Mouse (Mus musculus) G1E-ER4 (cell line): ENCODE results near the gene Dcaf8. TPM values are rescaled to one million over a fixed set of nuclear protein-coding genes. Genes with fewer than 3 reads are reported as not detected.

Experiments used
- GATA1 ChIP-seq: IDR thresholded peaks from one replicate; pipeline ENCODE4 v1.8.0; 2012; ENCODE audit warnings: low read length, inconsistent platforms
- polyA plus RNA-seq: library from polyadenylated mRNA; stranded (reverse); fragments of >175 nt; gene quantifications from 2 replicates; pipeline ENCODE4 v1.2.3, GENCODE M21; 2012

Gene Dcaf8
- polyA plus RNA-seq, 1 experiment = 57.7 TPM

DNA sequence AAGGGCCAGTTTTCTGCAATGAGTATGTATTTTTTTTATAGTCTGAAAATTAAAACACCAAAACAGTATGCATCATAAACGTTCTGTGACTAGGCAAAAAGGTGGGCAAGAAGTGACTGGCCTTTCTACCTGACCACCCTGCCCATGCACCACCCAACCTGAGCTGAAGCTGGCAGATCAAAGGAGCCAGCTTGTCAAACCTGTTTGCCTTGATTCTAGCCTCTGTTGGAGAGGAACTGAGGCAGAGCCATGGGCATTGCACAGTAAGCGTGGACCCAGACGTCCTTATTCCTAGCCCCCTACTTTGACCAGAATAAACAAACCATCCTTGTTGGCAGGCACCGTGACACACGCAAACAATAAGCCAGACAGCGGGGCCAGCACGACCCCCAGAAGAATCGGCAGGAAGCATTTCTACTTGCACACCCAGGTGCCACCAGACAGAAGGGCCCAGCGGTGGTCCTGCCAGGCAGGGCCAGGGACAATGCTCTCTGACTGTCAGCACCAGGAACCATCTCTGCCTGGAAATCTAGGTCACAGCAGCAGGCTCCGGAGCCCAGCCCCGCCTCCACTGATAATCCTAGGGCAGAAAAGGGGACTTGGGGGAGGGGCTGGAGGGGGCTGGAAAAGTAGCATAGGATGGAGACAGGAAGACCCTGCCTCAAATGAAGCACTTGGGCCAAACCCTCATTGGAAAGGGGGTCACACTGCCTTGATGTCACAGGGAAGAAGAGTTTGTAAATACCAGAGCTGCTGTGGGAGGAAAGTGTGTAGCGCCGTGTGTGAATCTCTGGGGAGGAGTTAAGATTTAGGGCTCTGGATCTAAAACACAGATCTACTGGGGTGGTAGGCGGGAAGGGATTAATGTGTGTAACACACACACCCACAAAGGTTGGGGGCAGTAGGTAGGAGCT, 54.3 kb downstream of the Dcaf8 start:
- no peak for TF ChIP-seq GATA1

DNA sequence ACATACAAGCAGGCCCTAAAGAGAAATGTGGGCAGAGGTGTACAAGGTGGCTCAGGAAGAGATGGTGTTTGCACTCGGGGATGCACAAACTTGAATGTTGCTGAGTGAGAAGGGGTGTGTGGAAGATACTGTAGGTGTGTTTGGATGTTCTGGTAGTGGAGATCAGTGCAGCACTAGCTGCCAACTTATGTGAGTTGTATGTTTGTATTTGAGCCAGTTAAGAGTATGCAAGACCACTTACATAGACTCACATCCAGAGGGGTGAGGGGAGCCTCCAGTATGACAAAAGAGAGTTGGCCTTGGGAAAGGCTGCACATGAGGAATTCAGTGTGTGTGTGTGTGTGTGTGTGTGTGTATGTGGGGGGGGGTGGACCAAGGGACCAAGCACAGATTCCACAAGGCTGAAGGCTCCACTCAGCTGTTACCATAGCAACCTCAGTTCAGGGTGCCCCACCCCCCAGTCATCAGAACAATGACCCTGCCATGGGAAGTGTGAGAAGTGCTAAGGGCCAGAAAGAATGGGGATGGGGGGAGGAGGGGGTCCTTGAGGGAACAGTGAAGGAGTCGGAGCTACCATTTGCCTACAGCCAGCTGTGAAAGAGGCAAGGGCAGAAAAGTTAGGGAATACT, 55.1 kb downstream of the Dcaf8 start:
- TF ChIP-seq GATA1 = no peak

DNA sequence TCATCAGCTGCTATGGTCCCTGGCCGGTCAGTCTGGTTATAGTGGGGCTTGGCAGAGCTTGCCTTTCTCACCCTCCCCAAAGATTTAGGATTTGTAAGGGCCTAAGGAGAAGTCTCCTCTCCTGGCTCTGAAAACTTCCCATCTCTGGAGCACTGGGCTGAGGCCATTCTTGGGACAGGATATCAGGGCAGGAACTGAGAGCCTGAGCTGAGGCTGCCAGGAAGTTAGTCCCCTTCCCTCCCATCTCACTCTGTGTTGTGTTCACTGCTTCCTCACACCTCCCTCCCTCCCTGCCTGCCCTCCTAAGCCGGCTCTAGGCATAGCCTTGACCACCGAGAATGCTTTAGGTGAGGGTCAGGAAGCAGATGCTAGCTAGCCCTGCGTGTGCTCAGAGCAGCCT, 55.7 kb downstream of the Dcaf8 start:
- TF ChIP-seq GATA1 = no peak

DNA sequence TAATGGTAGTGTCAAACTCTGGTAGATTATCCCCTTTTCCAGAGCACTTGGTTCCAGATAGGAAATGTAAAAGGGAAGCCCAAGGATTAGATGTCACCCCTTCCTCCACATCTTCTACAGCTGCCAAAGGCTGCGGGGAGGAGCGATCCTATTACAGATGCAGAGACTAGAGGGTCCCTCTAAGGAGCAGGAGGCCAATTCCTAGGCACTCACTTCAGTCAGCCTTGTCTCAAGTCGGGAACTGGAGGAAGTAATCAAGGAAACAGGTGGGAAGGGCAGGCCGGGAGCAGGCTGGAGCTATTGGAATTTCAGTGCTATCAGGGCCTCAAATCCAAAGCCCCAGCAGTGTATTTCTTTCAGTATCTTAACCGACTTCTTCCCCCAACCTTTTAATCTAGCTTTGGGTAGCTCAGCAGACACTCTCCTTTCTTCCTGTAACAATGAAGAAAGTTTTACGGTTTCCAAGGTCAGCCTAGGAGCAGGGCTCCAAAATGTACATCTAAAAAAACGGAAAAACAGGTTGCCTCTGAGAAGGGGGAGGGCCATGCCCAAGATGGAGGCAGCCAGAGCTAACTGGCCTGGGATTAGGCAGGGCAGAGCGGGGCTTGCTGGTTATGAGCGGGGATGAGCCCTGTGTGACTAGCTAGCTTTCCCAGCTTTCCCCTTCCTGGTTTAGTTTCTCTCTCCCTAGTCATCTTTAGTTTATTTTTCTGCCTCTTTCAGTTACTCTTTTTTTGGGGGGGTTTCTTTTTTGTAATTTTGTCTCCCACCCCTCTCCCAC, 56.3 kb downstream of the Dcaf8 start:
- no peak for TF ChIP-seq GATA1

DNA sequence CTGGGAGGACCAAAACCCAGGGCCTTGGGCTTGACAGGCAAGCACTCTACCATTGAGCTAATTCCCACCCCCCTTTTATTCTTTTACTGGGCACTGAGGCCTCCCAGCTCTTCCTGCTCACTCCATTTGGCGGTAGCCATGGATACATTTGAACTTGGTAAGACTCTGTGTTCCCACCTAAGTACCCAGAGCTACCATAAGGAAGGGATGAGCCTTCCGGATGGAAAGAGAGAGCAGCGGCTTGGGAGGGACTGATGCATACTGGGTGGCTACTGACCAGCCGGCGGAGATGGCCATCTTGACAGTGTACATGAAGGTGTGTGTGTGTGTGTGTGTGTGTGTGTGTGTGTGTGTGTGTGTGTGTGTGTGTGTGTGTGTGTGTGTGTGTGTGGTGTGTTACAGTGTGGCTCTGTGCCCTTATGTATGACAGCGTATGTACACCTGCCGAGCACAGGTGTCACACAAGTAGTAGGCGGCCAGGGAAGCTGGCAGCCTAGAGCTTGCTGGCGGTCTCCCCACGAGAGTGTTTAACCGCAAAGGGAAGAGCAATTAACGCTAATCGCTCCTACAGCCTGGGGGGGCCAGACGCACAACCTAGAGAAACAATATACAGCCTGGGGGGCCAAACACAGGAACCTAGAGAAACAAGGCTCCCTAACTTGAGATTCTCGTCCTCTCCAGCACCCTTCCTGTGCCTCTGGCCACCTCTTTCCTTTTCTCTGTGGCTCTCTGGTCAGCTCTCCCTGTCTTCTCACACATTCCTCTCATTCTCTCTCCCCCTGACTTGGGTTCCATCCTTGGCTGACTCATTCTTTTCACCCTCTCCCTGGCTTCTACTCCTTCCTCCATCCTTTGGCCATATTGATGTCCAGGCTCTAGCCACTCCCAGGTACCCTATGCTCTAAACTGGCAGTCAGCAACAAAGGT, 57.2 kb downstream of the Dcaf8 start:
- TF ChIP-seq GATA1 = no peak

DNA sequence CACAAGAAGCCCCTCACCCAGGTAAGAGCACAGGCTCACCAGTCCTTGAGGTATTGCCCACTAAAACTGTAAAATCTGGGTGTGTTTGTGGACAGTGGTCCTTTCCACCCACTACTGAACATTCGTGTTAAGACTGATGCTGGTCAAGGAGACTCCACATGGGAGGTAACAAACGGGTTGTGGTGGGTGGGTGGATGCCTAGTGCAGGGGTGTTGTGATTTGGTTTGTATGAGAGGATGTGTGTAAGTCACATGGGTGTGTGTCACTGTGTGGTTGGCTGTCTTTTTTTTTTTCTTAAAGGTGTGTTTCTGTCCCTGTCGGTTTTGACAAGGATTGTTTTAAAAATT, 57.8 kb downstream of the Dcaf8 start:
- TF ChIP-seq GATA1 = no peak

DNA sequence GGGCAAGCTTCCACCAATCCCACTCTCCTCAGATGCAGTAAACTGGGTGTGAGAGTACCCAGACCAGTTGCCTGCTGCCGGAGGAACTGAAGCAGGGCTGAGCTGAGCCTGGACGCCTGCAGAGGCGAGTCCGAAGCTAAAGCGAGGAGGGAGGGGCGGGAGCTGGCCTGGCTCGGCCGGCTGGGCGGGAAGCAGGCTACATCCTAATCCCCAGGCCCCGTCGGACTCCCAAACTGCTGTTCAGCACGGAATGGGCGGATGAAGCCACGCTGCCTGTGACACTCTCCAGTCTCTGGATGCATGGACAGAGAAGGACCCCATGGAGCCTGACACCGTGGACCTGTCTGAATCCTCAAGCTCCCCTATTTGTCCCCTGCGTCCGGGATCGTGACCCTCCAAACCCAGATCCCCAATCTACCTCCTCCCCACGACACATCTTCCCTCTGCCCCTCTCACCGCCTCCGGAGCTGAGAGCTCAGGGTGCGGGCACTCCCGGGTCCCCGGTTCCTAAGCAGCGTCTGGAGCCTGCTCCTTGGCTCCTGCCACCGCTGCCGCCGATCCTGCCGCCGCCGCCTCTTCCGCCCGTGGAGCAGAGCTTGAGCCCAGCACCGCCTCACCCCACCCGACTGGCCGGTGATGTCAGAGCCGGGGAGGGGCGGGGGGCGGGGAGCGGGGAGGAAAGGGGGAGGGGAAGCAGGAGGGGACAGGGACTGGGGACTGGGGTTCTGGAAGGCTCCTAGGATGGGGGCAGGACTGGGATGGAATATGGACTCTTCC, 58.4 kb downstream of the Dcaf8 start, which contains the start of gene Pea15a:
Pea15a (minus strand) TSS at position 664 of the 777 bp plus-strand sequence.
- TF ChIP-seq GATA1 = no peak

DNA sequence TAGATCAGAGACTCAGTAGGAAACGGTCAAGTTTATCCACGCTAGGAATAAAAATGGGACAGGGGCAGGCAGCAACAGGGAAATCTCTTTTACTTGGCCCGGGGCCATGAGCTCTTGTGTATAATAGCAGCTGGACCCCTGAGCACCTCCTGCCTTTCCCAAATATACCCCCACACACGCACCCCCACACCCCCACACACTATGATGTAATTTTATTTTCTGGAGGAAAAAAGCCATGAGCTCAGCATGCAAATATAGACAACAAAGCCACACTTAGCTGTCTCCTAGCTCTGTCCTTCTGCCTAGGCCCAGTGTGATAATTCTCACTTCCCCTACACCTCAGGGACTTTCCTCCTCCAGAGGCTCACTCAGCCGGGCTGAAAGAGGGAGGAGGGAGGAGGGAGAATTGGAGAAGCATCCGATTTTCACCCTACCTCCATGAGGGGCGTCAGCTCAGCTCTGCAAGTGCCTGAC, 59.3 kb downstream of the Dcaf8 start:
- no peak for TF ChIP-seq GATA1

DNA sequence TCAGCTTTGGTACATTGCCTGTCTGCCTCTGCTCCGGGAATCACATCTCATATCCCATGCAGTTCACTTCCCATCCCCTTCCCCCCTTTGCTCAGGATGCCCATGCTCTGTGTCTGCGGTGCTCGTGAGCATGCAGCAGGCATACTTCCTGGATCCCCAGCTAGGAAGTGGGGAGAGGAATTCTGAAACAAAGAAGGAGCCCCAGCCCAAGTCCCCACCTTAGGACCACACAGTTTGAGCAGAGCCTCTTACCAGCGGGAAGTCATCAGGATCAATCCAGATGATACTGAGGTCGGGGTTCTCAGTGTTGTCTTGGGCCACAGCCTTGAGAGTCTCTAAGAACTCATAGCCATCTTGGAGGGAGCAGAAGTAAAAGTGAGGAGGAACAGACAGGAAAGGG, 64.9 kb downstream of the Dcaf8 start:
- TF ChIP-seq GATA1 = no peak

DNA sequence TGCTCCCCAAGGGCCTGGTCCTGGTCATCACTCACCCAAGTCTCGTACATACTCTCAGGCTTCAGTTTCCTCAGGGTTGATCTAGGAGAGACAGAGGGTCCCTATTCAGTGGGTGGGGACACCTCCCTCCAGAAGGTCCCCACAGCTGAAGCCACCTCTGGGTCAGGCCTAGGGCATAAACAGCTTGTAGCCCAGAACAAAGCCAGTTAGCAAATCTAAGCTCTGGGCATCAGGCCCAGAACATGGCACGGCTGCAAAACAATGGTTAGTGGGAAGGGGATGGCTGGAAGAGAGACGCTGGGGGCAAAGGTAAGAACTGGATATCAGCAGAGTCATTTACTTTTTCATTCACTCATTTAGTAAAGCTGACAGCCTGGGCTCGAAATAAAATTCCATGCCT, 65.9 kb downstream of the Dcaf8 start:
- no peak for TF ChIP-seq GATA1

DNA sequence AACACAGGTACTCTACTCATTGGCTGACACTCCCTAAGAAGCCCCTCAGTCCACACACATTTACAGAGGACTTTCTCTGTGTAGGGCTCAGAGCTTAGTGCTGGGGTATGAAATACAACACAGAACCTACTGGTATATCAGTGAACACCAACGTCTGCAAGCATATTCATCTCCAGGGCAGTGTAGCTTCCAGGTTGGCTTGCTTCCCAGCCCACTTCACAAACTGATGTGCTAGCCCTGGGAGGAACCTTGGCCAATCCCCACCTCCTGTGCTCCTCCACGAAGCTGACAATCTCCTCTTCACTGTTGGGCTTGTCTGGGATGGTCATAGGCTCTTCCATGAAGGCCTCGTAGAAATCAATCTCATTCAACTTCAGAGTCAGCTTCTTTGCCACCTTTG, 66.9 kb downstream of the Dcaf8 start:
- TF ChIP-seq GATA1 = no peak

DNA sequence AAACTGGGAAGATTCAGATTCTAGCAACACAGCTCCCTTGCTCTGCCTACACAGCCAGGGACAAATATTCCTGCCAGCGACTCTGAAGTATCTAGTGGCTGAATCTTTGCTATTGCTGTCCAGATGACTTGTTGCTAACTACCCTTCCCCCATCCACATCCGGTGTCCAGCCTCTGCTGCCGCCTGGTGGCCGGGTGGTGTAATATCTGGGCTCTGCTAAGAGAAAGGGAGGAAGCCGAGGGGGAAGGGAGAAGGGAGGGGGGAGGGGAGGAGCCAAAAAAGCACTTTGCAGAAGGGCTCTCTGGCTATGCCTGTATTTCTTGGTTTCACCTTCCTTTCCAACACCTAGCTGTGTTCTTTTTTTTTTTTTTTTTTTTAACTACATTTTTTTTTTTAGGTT, 69.3 kb downstream of the Dcaf8 start:
- TF ChIP-seq GATA1 = no peak

DNA sequence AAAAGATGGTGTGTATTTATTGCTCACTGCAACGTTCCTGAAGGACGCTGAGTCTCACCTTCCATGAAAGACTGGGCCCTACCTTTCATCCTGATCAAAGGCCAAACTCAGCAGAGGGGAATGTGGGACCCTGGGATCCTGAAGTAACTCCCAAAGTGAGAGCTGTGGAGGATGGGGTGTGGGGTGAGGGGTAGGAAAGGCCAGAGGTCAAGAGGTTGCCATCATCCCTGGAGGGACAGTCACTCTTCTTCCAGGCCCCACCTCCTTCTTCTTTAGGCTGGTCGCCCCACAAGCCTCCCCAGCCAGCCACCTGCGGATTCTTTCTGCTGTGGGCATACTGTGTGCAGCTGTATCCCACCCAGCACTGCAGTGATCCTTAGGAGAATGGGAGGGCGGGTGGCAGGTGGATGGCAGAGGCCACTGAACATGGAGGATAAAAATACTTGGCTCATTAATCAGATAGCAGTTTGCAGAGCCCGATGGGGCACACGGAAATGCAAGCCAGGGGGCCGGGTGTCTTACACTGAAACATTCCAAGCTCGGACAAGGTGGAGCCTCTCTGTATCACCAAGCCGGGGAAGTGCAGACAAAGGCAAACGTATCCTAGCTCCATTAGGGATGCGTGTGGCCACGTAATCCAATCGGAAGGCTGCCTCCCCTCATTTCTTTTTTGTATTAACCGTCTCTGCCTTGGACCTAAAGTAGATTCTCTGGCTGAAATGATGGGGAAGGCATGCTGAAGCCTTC, 70.5 kb downstream of the Dcaf8 start:
- no peak for TF ChIP-seq GATA1
